Mouse (Mus musculus): Measurements from ENCODE around the gene Gm20765. TPM values are rescaled to one million over a fixed set of nuclear protein-coding genes. Genes with fewer than 3 reads are reported as not detected.
"Not testable (repeated sequence)": the region's sequence is repeated elsewhere in the genome, so short reads cannot be mapped to it uniquely, and the experiment has no call there.

Gene Gm20765
- total RNA-seq (2014; fragmentation: Nextera tagmentation): not detected in 2 replicates
- total RNA-seq (2017): not detected in 2 replicates

GRCm38 (mm10) chr10:104185233-104185632 lies at the start of gene Gm20765:
Gene Gm20765 (plus strand): TSS chr10:104185533.
- not testable (repeated sequence) for ATAC-seq (replicated peaks; ENCODE audit: poor library complexity, severe bottlenecking)

GRCm38 (mm10) chr10:104142687-104143086 lies 42.6 kb upstream of the Gm20765 start, which contains the start of gene Gm21293:
Gene Gm21293 (plus strand): TSS chr10:104142987.
- not testable (repeated sequence) for ATAC-seq (replicated peaks; ENCODE audit: poor library complexity, severe bottlenecking)

- ATAC-seq (replicated peaks; ENCODE audit: poor library complexity, severe bottlenecking): not testable (repeated sequence)
Observed at GRCm38 (mm10) chr10:104151197-104151596, 34.1 kb upstream of the Gm20765 start, which contains the start of gene Gm6763. Gene Gm6763 (plus strand): TSS chr10:104151497.

DNA sequence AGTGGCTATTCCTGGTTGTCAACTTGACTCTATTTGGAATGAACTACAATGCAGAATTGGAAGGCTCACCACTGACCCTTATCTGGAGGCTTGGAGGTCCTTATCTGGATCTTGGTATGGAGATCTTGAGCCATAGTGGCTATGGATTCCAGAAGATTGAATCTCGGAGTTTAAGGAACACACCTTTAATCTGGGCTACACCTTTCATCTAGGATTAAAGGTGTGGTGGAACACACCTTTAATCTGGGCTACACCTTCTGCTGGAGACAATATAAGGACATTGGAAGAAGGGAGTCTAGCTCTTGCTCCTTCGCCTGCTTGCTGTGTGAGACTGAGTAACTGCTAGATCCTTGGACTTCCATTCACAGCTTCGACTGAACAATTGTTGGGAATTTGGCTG lies 25.6 kb upstream of the Gm20765 start, which contains the start of gene Gm8764:
TSS of gene Gm8764 (plus strand) at position 301 of the 400 bp plus-strand sequence.
- not testable (repeated sequence) for ATAC-seq (replicated peaks; ENCODE audit: poor library complexity, severe bottlenecking)

GRCm38 (mm10) chr10:104168215-104168614 lies 17.1 kb upstream of the Gm20765 start, which contains the start of gene Gm21304:
Gene Gm21304 (plus strand): TSS chr10:104168515.
- not testable (repeated sequence) for ATAC-seq (replicated peaks; ENCODE audit: poor library complexity, severe bottlenecking)

GRCm38 (mm10) chr10:104176724-104177123 lies 8.6 kb upstream of the Gm20765 start, which contains the start of gene Gm21312:
Gene Gm21312 (plus strand): TSS chr10:104177024.
- not testable (repeated sequence) for ATAC-seq (replicated peaks; ENCODE audit: poor library complexity, severe bottlenecking)

GRCm38 (mm10) chr10:104193742-104194141 lies 8.4 kb downstream of the Gm20765 start, which contains the start of gene Gm4340:
Gene Gm4340 (plus strand): TSS chr10:104194042.
- ATAC-seq (replicated peaks; ENCODE audit: poor library complexity, severe bottlenecking): not testable (repeated sequence)

- ATAC-seq (replicated peaks; ENCODE audit: poor library complexity, severe bottlenecking): no peak
Observed at GRCm38 (mm10) chr10:104209655-104210054, 24.3 kb downstream of the Gm20765 start.

DNA sequence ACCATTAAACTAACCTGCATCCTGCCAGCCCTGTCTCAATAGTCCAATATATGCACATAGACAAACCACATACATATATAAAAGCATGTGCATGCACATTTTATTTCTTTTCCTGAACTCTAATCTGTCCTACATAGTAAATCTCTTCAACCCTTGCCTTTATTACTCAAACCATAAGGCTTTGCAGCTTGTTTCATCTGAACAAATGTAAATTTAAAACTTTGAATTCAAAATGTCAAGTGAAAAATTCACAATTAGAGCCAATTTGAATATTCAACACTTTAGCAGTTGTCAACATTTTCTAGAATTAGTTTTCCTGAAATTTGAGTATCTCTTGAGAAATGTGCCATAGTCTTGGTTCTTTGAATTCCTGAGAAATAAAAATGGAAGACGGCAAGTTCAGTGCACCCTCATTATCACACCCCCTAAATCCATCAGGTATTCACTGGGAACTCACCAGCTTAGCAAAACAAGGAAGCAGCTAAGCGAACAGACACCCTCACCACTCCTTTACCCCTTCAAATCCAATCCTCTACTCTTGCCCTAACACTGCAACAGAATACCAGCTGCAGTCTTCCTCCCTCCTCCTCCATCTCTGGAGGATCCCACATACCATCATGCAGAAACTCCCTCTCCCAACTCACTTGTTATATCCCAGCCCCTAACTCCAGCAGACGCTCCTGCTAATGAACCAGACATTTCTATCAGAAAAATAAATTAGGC lies 25.1 kb downstream of the Gm20765 start:
- ATAC-seq (replicated peaks; ENCODE audit: poor library complexity, severe bottlenecking): no peak

DNA sequence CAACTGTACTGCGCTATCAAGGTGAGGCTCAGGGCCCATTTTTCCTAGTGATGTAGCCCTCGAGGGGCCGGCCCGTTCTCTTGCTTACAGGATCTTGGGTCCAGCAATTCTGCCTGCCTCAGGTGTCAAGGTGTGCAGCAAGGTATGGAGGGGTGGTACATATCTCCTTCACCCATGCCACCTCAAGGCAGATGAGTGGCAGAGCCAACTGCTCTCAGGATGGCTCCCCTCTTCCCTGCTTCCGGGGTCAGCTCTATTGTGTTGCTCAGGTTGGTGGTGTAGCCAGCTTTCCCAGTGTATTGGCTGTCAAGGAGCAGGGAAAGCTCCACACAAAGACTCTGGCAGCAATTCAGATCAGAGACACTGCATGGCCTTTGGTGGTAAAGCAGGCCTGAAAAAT lies 29.2 kb downstream of the Gm20765 start:
- no peak for ATAC-seq (replicated peaks; ENCODE audit: poor library complexity, severe bottlenecking)

DNA sequence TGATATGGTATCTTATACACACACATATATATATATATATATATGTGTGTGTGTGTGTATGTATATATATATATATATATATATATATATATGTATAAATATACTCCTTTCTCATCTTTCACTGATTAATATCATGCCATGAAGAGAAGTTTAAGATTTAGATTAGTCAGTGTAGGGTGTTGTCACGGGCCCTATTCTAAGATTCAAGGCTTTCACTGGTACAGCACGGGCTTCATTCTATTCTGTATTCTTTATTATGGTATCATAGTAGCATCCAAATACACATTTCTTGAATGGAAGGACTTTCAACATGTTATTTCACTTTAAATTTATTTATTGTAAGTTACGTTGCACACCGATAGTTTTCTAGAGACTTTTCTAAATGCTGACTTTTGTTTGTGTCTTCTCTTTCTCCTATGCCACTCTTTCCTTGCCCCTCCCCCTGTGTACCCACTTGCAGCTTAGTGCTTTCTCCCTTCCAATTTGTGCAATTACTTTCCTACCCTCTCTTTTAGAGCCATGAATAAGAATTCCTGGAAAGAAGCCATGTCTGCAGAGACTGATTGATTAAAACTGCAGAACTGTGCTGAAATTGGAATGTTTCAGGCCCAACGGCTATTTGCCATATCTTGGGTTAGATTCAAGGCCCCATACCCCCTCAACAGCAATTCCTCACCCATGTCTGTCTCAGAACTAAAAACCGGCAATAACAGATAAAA lies 35.1 kb downstream of the Gm20765 start:
- ATAC-seq (replicated peaks; ENCODE audit: poor library complexity, severe bottlenecking): no peak

Other genes starting within 250 kb of the Gm20765 start
- gene Gm21293, start 42.5 kb upstream of the Gm20765 start, total RNA-seq (2014; fragmentation: Nextera tagmentation): not detected in 2 replicates
- not detected in 2 replicates for gene Gm21293, start 42.5 kb upstream of the Gm20765 start, total RNA-seq (2017)
- not detected in 2 replicates for gene Gm6763, start 34.0 kb upstream of the Gm20765 start, total RNA-seq (2014; fragmentation: Nextera tagmentation)
- gene Gm6763, start 34.0 kb upstream of the Gm20765 start, total RNA-seq (2017): not detected in 2 replicates
- gene Gm8764, start 25.5 kb upstream of the Gm20765 start, total RNA-seq (2014; fragmentation: Nextera tagmentation): not detected in 2 replicates
- gene Gm8764, start 25.5 kb upstream of the Gm20765 start, total RNA-seq (2017): not detected in 2 replicates
- not detected in 2 replicates for gene Gm21304, start 17.0 kb upstream of the Gm20765 start, total RNA-seq (2014; fragmentation: Nextera tagmentation)
- not detected in 2 replicates for gene Gm21304, start 17.0 kb upstream of the Gm20765 start, total RNA-seq (2017)
- not detected in 2 replicates for gene Gm21312, start 8.5 kb upstream of the Gm20765 start, total RNA-seq (2014; fragmentation: Nextera tagmentation)
- not detected in 2 replicates for gene Gm21312, start 8.5 kb upstream of the Gm20765 start, total RNA-seq (2017)
- gene Gm4340, start 8.5 kb downstream of the Gm20765 start, total RNA-seq (2014; fragmentation: Nextera tagmentation): not detected in 2 replicates
- gene Gm4340, start 8.5 kb downstream of the Gm20765 start, total RNA-seq (2017): not detected in 2 replicates

All from granulocyte monocyte progenitor cell, adult 5-6 weeks (primary cell).